Mouse (Mus musculus) heart, postnatal 10 days (tissue): Measurements from ENCODE around the gene Ybx3. TPM values are rescaled to one million over a fixed set of nuclear protein-coding genes. Genes with fewer than 3 reads are reported as not detected.
A peak's percentile ranks its signal among the peaks of the same experiment; 100 is the strongest.

Experiments
- DNase-seq, 2 experiments: peaks; one replicate each; pipeline ENCODE4 v3.0.0; 2021
- intact Hi-C: fragments of 180-260 bp; cut with DNase I; formaldehyde crosslinking; loops from one replicate; pipeline ENCODE4 v1.15.1; 2025
- total RNA-seq, 2 experiments: library from RNA; stranded (reverse); gene quantifications; 2 replicates each; pipeline ENCODE4 v1.2.3; 2021

The Ybx3 gene
- total RNA-seq, 2 experiments from 2014 or later = 235 to 248 TPM

- intact Hi-C loops = no loop called here
- no peak for DNase-seq
Observed at GRCm38 (mm10) chr6:131386416-131387019, 1.8 kb downstream of the Ybx3 start.

- DNase-seq = no peak
- intact Hi-C loops = no loop called here
Observed at GRCm38 (mm10) chr6:131385469-131385868, 2.8 kb downstream of the Ybx3 start.

GRCm38 (mm10) chr6:131383713-131384330 is 4.5 kb downstream of the Ybx3 start:
- intact Hi-C loops = no loop called here

GRCm38 (mm10) chr6:131382984-131383337 is 5.3 kb downstream of the Ybx3 start:
- intact Hi-C loops = no loop called here

More at GRCm38 (mm10) chr6:131383713-131384330, 4.5 kb downstream of the Ybx3 start:
- no peak for DNase-seq

GRCm38 (mm10) chr6:131382232-131382983 is 5.9 kb downstream of the Ybx3 start:
- DNase-seq = peak; percentile 80 to 82
- intact Hi-C loops = no loop called here

More at GRCm38 (mm10) chr6:131382984-131383337, 5.3 kb downstream of the Ybx3 start:
- DNase-seq = peak; percentile 33 to 42

GRCm38 (mm10) chr6:131378858-131379428 is 9.3 kb downstream of the Ybx3 start:
- no peak for DNase-seq
- intact Hi-C loops = no loop called here

GRCm38 (mm10) chr6:131377378-131377777 is 10.9 kb downstream of the Ybx3 start:
- intact Hi-C loops = no loop called here
- no peak for DNase-seq

GRCm38 (mm10) chr6:131374594-131375340 is 13.5 kb downstream of the Ybx3 start:
- intact Hi-C loops = no loop called here
- peak; percentile 24 to 26 for DNase-seq

GRCm38 (mm10) chr6:131373160-131373559 is 15.1 kb downstream of the Ybx3 start:
- DNase-seq = no peak
- intact Hi-C loops = no loop called here

GRCm38 (mm10) chr6:131370767-131371166 is 17.5 kb downstream of the Ybx3 start:
- no peak for DNase-seq
- intact Hi-C loops = no loop called here

- intact Hi-C loops = no loop called here
- DNase-seq = no peak
Observed at GRCm38 (mm10) chr6:131369866-131370616, 18.2 kb downstream of the Ybx3 start.

GRCm38 (mm10) chr6:131367101-131367500 is 21.2 kb downstream of the Ybx3 start:
- intact Hi-C loops = loop anchor here (1.0 kb wide), 1 partner anchor 52 kb away; no protein-coding TSS in a partner anchor
- DNase-seq = peak; percentile 45 to 59

- DNase-seq = no peak
- intact Hi-C loops = no loop called here
Observed at GRCm38 (mm10) chr6:131364353-131364752, 23.9 kb downstream of the Ybx3 start.

GRCm38 (mm10) chr6:131362987-131363765 is 25.1 kb downstream of the Ybx3 start:
- no peak for DNase-seq
- intact Hi-C loops = no loop called here

GRCm38 (mm10) chr6:131360693-131361092 is 27.6 kb downstream of the Ybx3 start:
- intact Hi-C loops = no loop called here
- DNase-seq = peak in 1 of 2 experiments; percentile 18

GRCm38 (mm10) chr6:131359543-131359942 is 28.7 kb downstream of the Ybx3 start:
- intact Hi-C loops = no loop called here
- no peak for DNase-seq

GRCm38 (mm10) chr6:131354913-131355312 is 33.4 kb downstream of the Ybx3 start:
- intact Hi-C loops = no loop called here
- DNase-seq = no peak

GRCm38 (mm10) chr6:131353352-131353919 is 34.8 kb downstream of the Ybx3 start, which contains the start of gene Styk1:
Gene Styk1 (minus strand): TSS chr6:131353597.
- DNase-seq = peak; percentile 72 to 79
- intact Hi-C loops = loop anchor here (2.0 kb wide), 1 partner anchor 61 kb away; the partner anchor contains the start of gene Magohb

- intact Hi-C loops = no loop called here
- no peak for DNase-seq
Observed at GRCm38 (mm10) chr6:131347026-131347425, 41.2 kb downstream of the Ybx3 start.
